Mouse (Mus musculus) G1E (cell line): ENCODE measurements around the gene Jak1. TPM values are rescaled to one million over a fixed set of nuclear protein-coding genes. Genes with fewer than 3 reads are reported as not detected.
A peak's percentile ranks its signal among the peaks of the same experiment; 100 is the strongest.

ENCODE experiments used
- ATAC-seq: 2 replicates; pipeline ENCODE4 v1.8.0; 2016; ENCODE audit warnings: mild to moderate bottlenecking; ENCODE audit not compliant: insufficient number of reproducible peaks, poor library complexity, low FRiP score, severe bottlenecking; ENCODE audit errors: extremely low read depth
- DNase-seq: peaks from one replicate; pipeline ENCODE4 v3.0.0; 2012; ENCODE audit warnings: low spot score
- H3K27me3 ChIP-seq: 2 replicates; pipeline ENCODE4 v1.6.1; 2012; ENCODE audit warnings: mild to moderate bottlenecking, low read length, inconsistent platforms; ENCODE audit not compliant: insufficient read depth
- H3K36me3 ChIP-seq: replicated peaks from 2 replicates; pipeline ENCODE3; 2012; ENCODE audit warnings: mild to moderate bottlenecking, inconsistent platforms
- H3K4me1 ChIP-seq: 2 replicates; pipeline ENCODE4 v1.6.1; 2012; ENCODE audit warnings: low read depth, low read length, inconsistent platforms, mixed read lengths; ENCODE audit not compliant: insufficient read depth
- H3K4me3 ChIP-seq: 2 replicates; pipeline ENCODE4 v1.5.1; 2012; ENCODE audit warnings: low read depth, mild to moderate bottlenecking, inconsistent platforms, low read length, moderate library complexity, mixed read lengths
- H3K9me3 ChIP-seq: replicated peaks from 2 replicates; pipeline ENCODE4 v1.6.1; 2012; ENCODE audit warnings: inconsistent platforms
- CTCF ChIP-seq: IDR thresholded peaks from 2 replicates; pipeline ENCODE4 v1.5.1; 2012; ENCODE audit warnings: low read depth, low read length, inconsistent platforms, mixed read lengths
- GATA1 ChIP-seq: IDR thresholded peaks from 2 replicates; pipeline ENCODE4 v1.6.1; 2012; ENCODE audit warnings: borderline replicate concordance, low read length, inconsistent platforms, mixed read lengths
- GATA2 ChIP-seq: IDR thresholded peaks from 2 replicates; pipeline ENCODE4 v1.6.1; 2012; ENCODE audit warnings: low read depth, low read length, inconsistent platforms, borderline replicate concordance
- POLR2AphosphoS5 ChIP-seq: IDR thresholded peaks from 2 replicates; pipeline ENCODE4 v1.6.1; 2012; ENCODE audit warnings: low read depth, low read length, inconsistent platforms; ENCODE audit not compliant: insufficient replicate concordance
- TAL1 ChIP-seq: conservative IDR thresholded peaks from 2 replicates; pipeline ENCODE4 v1.6.1; 2012; ENCODE audit warnings: low read depth, low read length, inconsistent platforms, mixed read lengths
- polyA plus RNA-seq: library from polyadenylated mRNA; stranded (reverse); fragments of >175 nt; gene quantifications from 2 replicates; pipeline ENCODE4 v1.2.3, GENCODE M21; 2012
- total RNA-seq, 2 experiments: library from RNA; stranded (forward) in 1 of 2; stranded (reverse) in 1 of 2; fragments of 200-1000 nt in 1 of 2; fragments of >200 nt in 1 of 2; fragmentation: Nextera tagmentation in 1 of 2; gene quantifications; 2 replicates each; pipeline ENCODE4 v1.2.3; 2014 to 2017

Gene Jak1
- total and polyA plus RNA-seq, 3 experiments: 89.5 to 253 (median 129) TPM

DNA sequence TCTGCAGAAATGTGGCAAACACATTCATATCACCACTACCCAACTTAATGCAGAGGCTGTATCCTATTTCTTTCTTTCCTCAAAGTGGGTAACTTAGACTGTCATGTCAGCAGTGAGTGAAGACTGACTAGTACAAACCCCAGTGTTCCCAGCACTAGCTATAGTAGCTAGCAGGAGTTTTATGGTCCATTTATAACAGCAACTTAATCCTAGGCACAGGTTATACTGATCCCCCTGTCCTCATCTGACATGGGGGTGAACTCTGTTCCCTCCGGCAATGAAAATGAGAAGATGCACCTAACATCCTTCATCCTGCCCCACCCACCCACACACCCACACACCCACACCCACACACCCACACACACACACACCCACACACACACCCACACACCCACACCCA lies 30.3 kb downstream of the Jak1 start:
- ATAC-seq: no peak
- no peak for DNase-seq
- peaks cover 91% of the 10 kb centered on the region for H3K4me1 ChIP-seq

GRCm38 (mm10) chr4:101234332-101234731 lies 30.8 kb downstream of the Jak1 start:
- peaks cover 90% of the 10 kb centered on the region for H3K4me1 ChIP-seq
- H3K4me3 ChIP-seq: no peak overlapping the region; the same call in 1 of the 2 replicates
- no peak for TF ChIP-seq TAL1
- no peak for TF ChIP-seq GATA2
- no peak for TF ChIP-seq GATA1
- TF ChIP-seq POLR2AphosphoS5: no peak
- TF ChIP-seq CTCF: no peak
- no peaks in the 10 kb centered on the region for H3K27me3 ChIP-seq
- ATAC-seq (peak; percentile 58), DNase-seq (peak; percentile 34)
- H3K9me3 ChIP-seq: no peaks in the 10 kb centered on the region
- peaks cover 23% of the 10 kb centered on the region for H3K36me3 ChIP-seq

More for the DNA sequence above, 30.3 kb downstream of the Jak1 start:
- TF ChIP-seq CTCF: no peak
- Histone ChIP-seq H3K27me3 (no peaks in the 10 kb centered on the region), H3K9me3 (no peaks in the 10 kb centered on the region), H3K36me3 (peaks cover 27% of the 10 kb centered on the region), H3K4me3 (no peak overlapping the region; the same call in 1 of the 2 replicates)

- Histone ChIP-seq H3K9me3 (no peaks in the 10 kb centered on the region), H3K36me3 (peaks cover 17% of the 10 kb centered on the region), H3K4me3 (no peak overlapping the region), H3K27me3 (no peaks in the 10 kb centered on the region), H3K4me1 (peaks cover 78% of the 10 kb centered on the region)
- TF ChIP-seq GATA2 (no peak), POLR2AphosphoS5 (no peak)
- DNase-seq (no peak), ATAC-seq (no peak)
Observed at GRCm38 (mm10) chr4:101230621-101231020, 34.5 kb downstream of the Jak1 start.

DNA sequence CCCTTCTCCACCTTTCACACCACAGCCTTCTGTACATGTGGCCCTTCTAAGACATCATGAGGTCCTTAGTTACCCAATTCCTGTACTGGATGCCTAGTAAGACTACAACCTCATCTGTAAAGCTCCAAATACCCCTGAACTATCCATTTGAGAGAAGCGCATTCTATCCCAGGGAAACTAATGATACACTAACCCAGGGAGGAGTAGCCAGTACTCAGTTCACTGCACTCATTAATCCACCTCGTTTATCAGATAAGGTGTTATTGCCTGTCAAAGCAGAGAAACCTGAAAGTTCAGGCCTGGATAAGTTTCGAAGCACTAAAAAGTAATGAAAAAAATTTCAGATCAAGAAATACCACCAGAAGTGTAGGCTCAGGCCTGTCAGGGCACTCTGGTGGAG lies 37.7 kb downstream of the Jak1 start:
- Histone ChIP-seq H3K9me3 (no peaks in the 10 kb centered on the region), H3K27me3 (no peaks in the 10 kb centered on the region), H3K4me1 (peaks cover 76% of the 10 kb centered on the region), H3K36me3 (peaks cover 13% of the 10 kb centered on the region), H3K4me3 (no peak overlapping the region)
- no peak for DNase-seq
- TF ChIP-seq GATA1: no peak
- no peak for TF ChIP-seq GATA2
- ATAC-seq: peak; percentile 36; the same call in 1 of the 2 replicates

- Histone ChIP-seq H3K4me3 (no peak overlapping the region), H3K9me3 (no peaks in the 10 kb centered on the region), H3K4me1 (peaks cover 74% of the 10 kb centered on the region), H3K27me3 (no peaks in the 10 kb centered on the region), H3K36me3 (peaks cover 9% of the 10 kb centered on the region)
- no peak for TF ChIP-seq GATA2
- TF ChIP-seq TAL1: no peak
- no peak for TF ChIP-seq GATA1
- no peak for TF ChIP-seq CTCF
- no peak for TF ChIP-seq POLR2AphosphoS5
- no peak for DNase-seq
- no peak for ATAC-seq
Observed at GRCm38 (mm10) chr4:101225984-101226383, 39.1 kb downstream of the Jak1 start.

- Histone ChIP-seq H3K9me3 (no peaks in the 10 kb centered on the region), H3K4me3 (no peak overlapping the region), H3K4me1 (peaks cover 61% of the 10 kb centered on the region), H3K27me3 (no peaks in the 10 kb centered on the region), H3K36me3 (peaks cover 25% of the 10 kb centered on the region)
- ATAC-seq (no peak), DNase-seq (no peak)
- TF ChIP-seq GATA2 (no peak), CTCF (no peak), POLR2AphosphoS5 (no peak), GATA1 (no peak), TAL1 (no peak)
Observed at GRCm38 (mm10) chr4:101220946-101221345, 44.1 kb downstream of the Jak1 start.

- Histone ChIP-seq H3K4me3 (no peak overlapping the region), H3K4me1 (peaks cover 54% of the 10 kb centered on the region), H3K36me3 (peaks cover 25% of the 10 kb centered on the region), H3K27me3 (no peaks in the 10 kb centered on the region), H3K9me3 (no peaks in the 10 kb centered on the region)
- ATAC-seq (no peak), DNase-seq (no peak)
- TF ChIP-seq POLR2AphosphoS5: no peak
- TF ChIP-seq GATA2: no peak
- no peak for TF ChIP-seq TAL1
- no peak for TF ChIP-seq CTCF
- no peak for TF ChIP-seq GATA1
Observed at GRCm38 (mm10) chr4:101219839-101220238, 45.2 kb downstream of the Jak1 start.
